Mouse (Mus musculus) MEL (cell line): ENCODE results near the gene Foxj2. TPM values are rescaled to one million over a fixed set of nuclear protein-coding genes. Genes with fewer than 3 reads are reported as not detected.

Source experiments
- DNase-seq: peaks from one replicate; pipeline ENCODE4 v3.0.0; 2011; ENCODE audit warnings: low read depth, low spot score
- H3K27ac ChIP-seq: 2 replicates; pipeline ENCODE4 v1.5.1; 2012; ENCODE audit warnings: low read depth, mild to moderate bottlenecking, control low read depth, low read length, moderate library complexity; ENCODE audit not compliant: control insufficient read depth
- H3K27me3 ChIP-seq, 2 experiments: fragments of 150-350 bp in 1 of 2; sonication (generic) in 1 of 2; 2 replicates each; pipeline ENCODE4 v1.6.1; 2012; ENCODE audit warnings: low read length in 2 of 2, mild to moderate bottlenecking in 2 of 2, improper control_type of control experiment in 1 of 2, moderate library complexity in 1 of 2; ENCODE audit not compliant: insufficient read depth in 2 of 2, control insufficient read depth in 1 of 2
- H3K36me3 ChIP-seq, 2 experiments: 2 replicates each; pipeline ENCODE4 v1.6.1; 2012 to 2014; ENCODE audit warnings: low read length in 2 of 2, improper control_type of control experiment in 1 of 2, inconsistent platforms in 1 of 2, mild to moderate bottlenecking in 1 of 2; ENCODE audit not compliant: insufficient read depth in 2 of 2, control insufficient read depth in 1 of 2
- H3K4me1 ChIP-seq, 2 experiments: fragments of 150-350 bp in 1 of 2; sonication (generic) in 1 of 2; 2 replicates each; pipeline ENCODE4 v1.6.1; 2012; ENCODE audit warnings: low read length in 2 of 2, improper control_type of control experiment in 1 of 2, mild to moderate bottlenecking in 1 of 2; ENCODE audit not compliant: insufficient read depth in 2 of 2, control insufficient read depth in 1 of 2
- H3K4me3 ChIP-seq, 2 experiments: fragments of 150-350 bp in 1 of 2; sonication (generic) in 1 of 2; 2 replicates each; pipeline ENCODE4 v1.5.1; 2012; ENCODE audit warnings: low read depth in 2 of 2, low read length in 2 of 2, mild to moderate bottlenecking in 2 of 2, moderate library complexity in 2 of 2, control low read depth in 1 of 2, improper control_type of control experiment in 1 of 2; ENCODE audit not compliant: control insufficient read depth in 1 of 2, insufficient read depth in 1 of 2
- H3K79me2 ChIP-seq: 2 replicates; pipeline ENCODE4 v1.6.1; 2012; ENCODE audit warnings: mild to moderate bottlenecking, low read length, moderate library complexity; ENCODE audit not compliant: control insufficient read depth, poor library complexity, insufficient read depth
- H3K9ac ChIP-seq: 2 replicates; pipeline ENCODE4 v1.6.1; 2012; ENCODE audit warnings: low read depth, mild to moderate bottlenecking, control low read depth, low read length, moderate library complexity; ENCODE audit not compliant: control insufficient read depth, poor library complexity, severe bottlenecking
- H3K9me3 ChIP-seq: fragments of 150-350 bp; sonication (generic); replicated peaks from 2 replicates; pipeline ENCODE4 v1.6.1; 2012; ENCODE audit warnings: mild to moderate bottlenecking, low read length, improper control_type of control experiment, moderate library complexity; ENCODE audit not compliant: insufficient read depth
- BHLHE40 ChIP-seq: IDR thresholded peaks from 2 replicates; pipeline ENCODE4 v1.6.1; 2012; ENCODE audit warnings: low read depth, mild to moderate bottlenecking, inconsistent platforms, low read length, improper control_type of control experiment, borderline replicate concordance
- CHD1 ChIP-seq: IDR thresholded peaks from 2 replicates; pipeline ENCODE4 v1.6.1; 2012; ENCODE audit warnings: low read depth, mild to moderate bottlenecking, inconsistent platforms, low read length, improper control_type of control experiment
- CTCF ChIP-seq, 3 experiments: IDR thresholded peaks in 2 of 3; conservative IDR thresholded peaks in 1 of 3; 2 replicates each; pipeline ENCODE4 v1.5.1; 2011 to 2012; ENCODE audit warnings: low read length in 3 of 3, low read depth in 2 of 3, mild to moderate bottlenecking in 2 of 3, improper control_type of control experiment in 1 of 3, inconsistent platforms in 1 of 3, mixed read lengths in 1 of 3, moderate library complexity in 1 of 3; ENCODE audit not compliant: control insufficient read depth in 1 of 3, insufficient read depth in 1 of 3, poor library complexity in 1 of 3, severe bottlenecking in 1 of 3
- EP300 ChIP-seq, 2 experiments: IDR thresholded peaks; 2 replicates each; pipeline ENCODE4 v1.6.1; 2011; ENCODE audit warnings: improper control_type of control experiment in 2 of 2, low read length in 2 of 2, low read depth in 1 of 2, mild to moderate bottlenecking in 1 of 2
- GATA1 ChIP-seq: IDR thresholded peaks from 2 replicates; pipeline ENCODE4 v1.6.1; 2011; ENCODE audit warnings: low read depth, low read length, improper control_type of control experiment
- JUND ChIP-seq: IDR thresholded peaks from 2 replicates; pipeline ENCODE4 v1.6.1; 2011; ENCODE audit warnings: low read depth, mild to moderate bottlenecking, improper control_type of control experiment, low read length
- MXI1 ChIP-seq: IDR thresholded peaks from 2 replicates; pipeline ENCODE4 v1.6.1; 2011; ENCODE audit warnings: mild to moderate bottlenecking, low read depth, low read length, improper control_type of control experiment
- NELFE ChIP-seq: IDR thresholded peaks from 2 replicates; pipeline ENCODE4 v1.6.1; 2011; ENCODE audit warnings: low read depth, low read length, improper control_type of control experiment
- POLR2A ChIP-seq, 2 experiments: IDR thresholded peaks; 2 replicates each; pipeline ENCODE4 v1.6.1; 2011 to 2012; ENCODE audit warnings: low read length in 2 of 2, mild to moderate bottlenecking in 2 of 2, control low read depth in 1 of 2, improper control_type of control experiment in 1 of 2, low read depth in 1 of 2, moderate library complexity in 1 of 2; ENCODE audit not compliant: control insufficient read depth in 1 of 2, insufficient read depth in 1 of 2, poor library complexity in 1 of 2
- RAD21 ChIP-seq: IDR thresholded peaks from 2 replicates; pipeline ENCODE4 v1.6.1; 2011; ENCODE audit warnings: mild to moderate bottlenecking, low read depth, low read length, improper control_type of control experiment
- SIN3A ChIP-seq: IDR thresholded peaks from 2 replicates; pipeline ENCODE4 v1.6.1; 2012; ENCODE audit warnings: low read length, improper control_type of control experiment, inconsistent platforms
- SMC3 ChIP-seq: IDR thresholded peaks from 2 replicates; pipeline ENCODE4 v1.6.1; 2011; ENCODE audit warnings: low read depth, low read length, improper control_type of control experiment
- TBP ChIP-seq: IDR thresholded peaks from 2 replicates; pipeline ENCODE4 v1.8.0; 2011; ENCODE audit warnings: low read depth, low read length, improper control_type of control experiment
- TCF12 ChIP-seq: IDR thresholded peaks from 2 replicates; pipeline ENCODE4 v1.6.1; 2014; ENCODE audit warnings: low read depth, mild to moderate bottlenecking, inconsistent platforms, low read length, improper control_type of control experiment, moderate library complexity
- UBTF ChIP-seq: IDR thresholded peaks from 2 replicates; pipeline ENCODE4 v1.6.1; 2012; ENCODE audit warnings: low read depth, mild to moderate bottlenecking, inconsistent platforms, low read length, improper control_type of control experiment, moderate library complexity, borderline replicate concordance; ENCODE audit not compliant: insufficient read depth
- ZC3H11A ChIP-seq: IDR thresholded peaks from 2 replicates; pipeline ENCODE4 v1.6.1; 2012; ENCODE audit warnings: low read depth, mild to moderate bottlenecking, inconsistent platforms, low read length, improper control_type of control experiment
- ZKSCAN1 ChIP-seq: IDR thresholded peaks from 2 replicates; pipeline ENCODE4 v1.6.1; 2012; ENCODE audit warnings: low read depth, mild to moderate bottlenecking, inconsistent platforms, low read length, improper control_type of control experiment, moderate library complexity
- ZMIZ1 ChIP-seq: IDR thresholded peaks from 2 replicates; pipeline ENCODE4 v1.6.1; 2012; ENCODE audit warnings: low read depth, mild to moderate bottlenecking, inconsistent platforms, low read length, improper control_type of control experiment, moderate library complexity
- polyA plus RNA-seq, 2 experiments: library from polyadenylated mRNA; stranded (reverse) in 1 of 2; unstranded in 1 of 2; fragments of >175 nt in 1 of 2; fragments of >200 nt in 1 of 2; gene quantifications; 2 replicates each; pipeline versions ENCODE4 v1.2.1 to v1.2.4; 2012; ENCODE audit warnings: low replicate concordance in 2 of 2, low read depth in 1 of 2; ENCODE audit not compliant: insufficient read length in 2 of 2, insufficient read depth in 1 of 2, missing spikeins in 1 of 2
- total RNA-seq: library from RNA; depleted of rRNA; stranded (reverse); fragments of 300-350 nt; gene quantifications from 2 replicates; pipeline ENCODE4 v1.2.3, GENCODE M21; 2012

Gene Foxj2
- total and polyA plus RNA-seq, 3 experiments = 2.2 to 8.6 TPM; not detected in 1

DNA sequence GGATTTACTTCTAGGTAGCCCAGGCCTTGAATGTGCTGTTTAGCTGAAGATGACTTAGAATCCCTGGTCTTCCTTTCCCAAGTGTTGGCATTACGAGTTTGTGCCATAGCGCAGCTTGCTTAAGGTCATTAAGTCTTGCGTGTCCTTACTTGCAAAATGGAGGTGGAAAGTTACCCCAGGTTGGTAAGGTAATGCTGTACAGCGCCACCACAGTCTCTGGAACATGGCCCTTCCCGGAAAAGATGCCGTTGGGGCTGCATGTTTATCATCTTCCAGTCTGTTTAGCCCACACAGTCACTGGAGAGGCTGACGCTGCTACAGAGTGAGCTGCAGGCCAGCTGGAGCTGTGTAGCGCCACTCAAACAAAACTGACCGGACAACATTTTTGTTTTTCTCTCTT, 63.9 kb downstream of the Foxj2 start:
- Histone ChIP-seq H3K27me3 (no peaks in the 10 kb centered on the region), H3K9me3 (no peaks in the 10 kb centered on the region), H3K36me3 (peaks cover 0 to 26% of the 10 kb centered on the region in 2 experiments; a peak in 2 of 4 replicates), H3K4me3 (no peak overlapping the region), H3K79me2 (no peaks in the 10 kb centered on the region), H3K4me1 (no peaks in the 10 kb centered on the region), H3K27ac (no peak overlapping the region), H3K9ac (no peak overlapping the region)
- TF ChIP-seq EP300 (IDR thresholded peaks at IDR 0.05; ENCODE audit: low read depth in 1 of 2, low read length in 2 of 2) (no peak), CTCF (IDR thresholded peaks at IDR 0.05 in 2 of 3, conservative IDR thresholded peaks at IDR 0.05 in 1 of 3; ENCODE audit: control insufficient read depth in 1 of 3, insufficient read depth in 1 of 3, low read depth in 2 of 3, low read length in 3 of 3, poor library complexity in 1 of 3, severe bottlenecking in 1 of 3) (no peak), RAD21 (no peak), JUND (no peak), UBTF (no peak), CHD1 (no peak), NELFE (no peak), BHLHE40 (no peak), MXI1 (no peak), TCF12 (no peak)
- DNase-seq = no peak

DNA sequence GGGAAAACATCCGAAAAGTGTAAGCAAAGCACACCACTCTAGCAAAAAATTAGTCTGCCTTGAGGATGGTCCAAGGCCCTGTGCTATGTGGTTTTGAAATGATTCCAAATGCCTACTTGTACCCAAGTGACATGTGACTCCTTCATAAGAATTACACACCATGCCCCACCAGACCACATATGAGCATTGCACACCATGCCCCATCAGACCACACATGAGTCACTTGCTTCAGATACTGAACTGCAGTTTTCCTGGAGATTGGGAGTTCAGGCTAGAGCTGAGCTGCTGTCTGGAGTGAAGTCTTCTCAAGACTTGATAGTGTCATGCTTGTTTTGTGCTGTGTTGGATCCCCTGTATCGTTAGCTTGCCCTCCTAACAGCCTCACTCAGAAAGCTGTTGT, 69.9 kb downstream of the Foxj2 start:
- no peak overlapping the region for H3K27ac ChIP-seq
- TF ChIP-seq POLR2A (IDR thresholded peaks at IDR 0.05; ENCODE audit: control insufficient read depth in 1 of 2, insufficient read depth in 1 of 2, low read depth in 1 of 2, low read length in 2 of 2, poor library complexity in 1 of 2) (no peak), MXI1 (no peak)
- H3K9ac ChIP-seq = no peak overlapping the region
- DNase-seq = no peak
- H3K4me1 ChIP-seq = no peaks in the 10 kb centered on the region
- no peaks in the 10 kb centered on the region for H3K27me3 ChIP-seq
- no peaks in the 10 kb centered on the region for H3K9me3 ChIP-seq
- peaks cover 0 to 12% of the 10 kb centered on the region in 2 experiments; a peak in 2 of 4 replicates for H3K36me3 ChIP-seq
- no peaks in the 10 kb centered on the region for H3K79me2 ChIP-seq
- no peak overlapping the region for H3K4me3 ChIP-seq

DNA sequence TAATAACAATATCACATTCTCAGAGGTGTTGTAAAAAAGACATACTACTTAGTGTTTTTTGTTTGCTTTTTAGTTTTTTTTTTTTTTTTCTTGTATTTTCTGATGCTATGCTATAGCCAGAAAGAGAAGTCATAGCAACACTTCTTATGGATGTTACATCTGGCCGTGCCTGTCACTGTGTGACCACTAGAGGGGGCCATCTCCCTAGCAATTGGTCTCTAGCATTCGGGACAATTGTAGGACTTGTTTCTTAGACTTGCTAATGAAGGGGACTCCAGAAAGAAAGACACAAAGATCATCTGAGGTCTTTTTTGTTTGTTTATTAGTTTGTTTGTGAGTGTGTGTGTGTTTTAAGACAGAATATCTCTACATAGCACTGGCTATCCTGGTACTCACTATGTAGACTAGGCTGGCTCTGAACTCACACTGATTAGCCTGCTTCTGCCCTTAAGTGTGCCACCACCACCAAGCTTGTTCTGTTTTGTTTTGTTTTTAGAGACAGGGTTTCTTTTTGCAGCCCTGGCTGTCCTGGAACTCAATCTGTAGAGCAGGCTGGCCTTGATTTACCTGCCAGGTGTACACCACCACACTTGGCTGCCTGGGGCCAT, 72.8 kb downstream of the Foxj2 start:
- H3K27me3 ChIP-seq = no peaks in the 10 kb centered on the region
- DNase-seq = peak; percentile 85
- TF ChIP-seq RAD21 (peak; percentile 98), UBTF (no peak), GATA1 (no peak), ZMIZ1 (no peak), ZKSCAN1 (no peak), TBP (no peak), ZC3H11A (peak; percentile 83), CTCF (IDR thresholded peaks at IDR 0.05 in 2 of 3, conservative IDR thresholded peaks at IDR 0.05 in 1 of 3; ENCODE audit: control insufficient read depth in 1 of 3, insufficient read depth in 1 of 3, low read depth in 2 of 3, low read length in 3 of 3, poor library complexity in 1 of 3, severe bottlenecking in 1 of 3) (peak; percentile 89 to 97 (median 94)), BHLHE40 (0 out of 2 replicates have a peak, but pooled peaks have one; percentile 4), SMC3 (peak; percentile 91), SIN3A (no peak)
- H3K4me3 ChIP-seq = no peak overlapping the region
- no peak overlapping the region for H3K27ac ChIP-seq
- H3K9ac ChIP-seq = no peak overlapping the region
- H3K36me3 ChIP-seq = peaks cover 0 to 2% of the 10 kb centered on the region in 2 experiments; a peak in 1 of 4 replicates
- no peaks in the 10 kb centered on the region for H3K9me3 ChIP-seq
- H3K79me2 ChIP-seq = no peaks in the 10 kb centered on the region
- no peaks in the 10 kb centered on the region for H3K4me1 ChIP-seq
